Mouse (Mus musculus) liver, embryonic 14.5 days (tissue): ENCODE data around the gene Acsbg2.

Source experiments
- CTCF ChIP-seq: IDR thresholded peaks from 2 replicates; pipeline ENCODE4 v1.5.1; 2016; ENCODE audit warnings: antibody characterized with exemption, low read depth, control low read depth
- EP300 ChIP-seq: IDR thresholded peaks from 2 replicates; pipeline ENCODE4 v1.6.1; 2016; ENCODE audit warnings: antibody characterized with exemption, low read depth

GRCm38 (mm10) chr17:56866071-56866470, 8.2 kb downstream of the Acsbg2 start:
- TF ChIP-seq EP300 (no peak), CTCF (no peak)
